Mouse (Mus musculus) stomach, postnatal 0 days (tissue): Measurements from ENCODE around the gene Kat8.

Source experiments
- CTCF ChIP-seq: IDR thresholded peaks from 2 replicates; pipeline ENCODE4 v1.5.1; 2016; ENCODE audit warnings: antibody characterized with exemption, low read depth, mild to moderate bottlenecking, moderate library complexity
- EP300 ChIP-seq: optimal IDR thresholded peaks from 2 replicates; pipeline ENCODE3; 2016; ENCODE audit warnings: antibody characterized with exemption

- no peak for TF ChIP-seq CTCF
- no peak for TF ChIP-seq EP300
Measured at GRCm38 (mm10) chr7:127887781-127888180, 24.5 kb upstream of the Kat8 start.
